Mouse (Mus musculus) liver, postnatal 0 days (tissue): ENCODE measurements around the gene Grin2d.

Experiments used
- CTCF ChIP-seq: sonication (generic); IDR thresholded peaks from 2 replicates; pipeline ENCODE4 v1.5.1; 2016; ENCODE audit warnings: antibody characterized with exemption, low read depth
- EP300 ChIP-seq: IDR thresholded peaks from 2 replicates; pipeline ENCODE4 v1.6.1; 2016; ENCODE audit warnings: antibody characterized with exemption, low read depth, mild to moderate bottlenecking

DNA sequence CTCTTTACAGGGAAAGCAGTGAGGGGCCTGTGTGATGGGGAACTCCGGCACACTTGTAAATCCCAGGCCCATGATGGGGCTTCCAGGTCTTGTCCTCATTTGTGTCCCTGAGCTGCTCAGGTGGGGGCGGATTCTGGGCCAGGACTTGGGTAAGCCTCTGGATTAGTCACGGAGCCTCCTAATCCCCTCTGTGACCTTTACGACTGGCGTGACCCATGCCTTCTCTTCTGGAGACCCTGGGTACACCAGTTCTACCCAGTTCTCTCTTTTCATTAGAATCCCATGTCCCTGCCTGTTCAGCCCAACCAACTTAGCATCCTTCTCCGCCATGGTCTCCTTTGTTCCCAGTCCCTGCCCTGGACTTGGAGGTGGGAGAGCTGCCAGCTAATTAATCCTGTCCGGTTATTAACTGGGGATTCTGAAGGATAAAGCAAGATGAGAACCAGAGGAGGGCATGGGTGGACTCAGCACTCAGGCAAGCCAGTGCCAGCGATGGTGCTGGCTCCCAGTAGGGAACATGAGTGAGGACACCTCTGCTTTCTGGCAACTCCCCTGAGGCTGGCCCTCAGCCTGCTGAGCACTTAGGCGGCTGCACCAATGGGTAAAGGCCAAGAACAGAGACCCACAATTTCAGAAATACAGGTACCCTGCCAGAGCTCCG lies 62.7 kb downstream of the Grin2d start:
- no peak for TF ChIP-seq CTCF
- no peak for TF ChIP-seq EP300
